Mouse (Mus musculus): ENCODE results near the gene Znrf4. TPM values are rescaled to one million over a fixed set of nuclear protein-coding genes. Genes with fewer than 3 reads are reported as not detected.
A peak's percentile ranks its signal among the peaks of the same experiment; 100 is the strongest.

Znrf4 gene
- polyA plus RNA-seq, 1 experiment from 2014 or later, result not detected

DNA sequence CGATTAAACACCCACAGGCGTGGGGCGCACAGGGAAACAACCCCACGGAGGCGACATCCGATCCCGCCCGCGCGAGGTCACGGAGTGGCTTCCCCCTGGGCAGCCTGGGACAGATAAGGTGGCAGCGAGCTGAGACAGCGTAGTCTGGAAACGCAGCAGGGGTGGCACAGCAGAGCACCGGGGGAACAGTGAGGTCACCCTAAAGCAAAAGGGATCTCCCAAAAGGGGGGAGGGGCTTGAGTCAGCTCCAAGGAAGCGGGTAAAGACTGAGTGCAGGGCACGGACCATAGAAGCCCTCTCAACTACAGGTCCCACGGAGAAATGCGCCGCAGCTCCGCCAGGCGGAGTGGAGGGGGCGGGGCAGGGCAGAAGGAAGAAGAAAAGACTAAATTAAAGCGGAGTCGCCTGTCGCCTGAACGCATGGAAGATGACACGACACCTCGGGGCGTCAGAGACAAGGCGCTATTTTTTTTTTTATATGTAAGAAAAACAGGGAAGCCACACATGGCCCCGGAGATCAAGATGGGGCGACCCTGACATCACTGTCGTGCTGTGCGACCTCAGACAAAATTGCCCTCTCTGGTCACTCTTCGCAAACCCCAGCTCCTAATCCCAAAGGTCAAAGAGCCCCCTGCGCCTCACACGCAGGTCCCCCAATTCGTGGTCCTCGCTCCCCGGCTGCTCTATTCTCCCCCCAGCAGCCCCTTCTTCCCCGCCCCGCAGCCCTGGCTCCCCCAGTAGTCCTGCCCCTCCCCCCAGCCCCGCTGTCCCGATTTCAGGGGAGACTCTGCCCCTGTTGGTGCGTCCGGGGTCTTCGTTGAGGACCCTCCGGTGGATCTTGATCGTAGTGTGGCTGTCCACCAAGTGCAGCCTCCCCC is 39.3 kb downstream of the Znrf4 start:
- Histone ChIP-seq H3K36me3 (ENCODE audit: insufficient read depth, low read length) (no peaks in the 10 kb centered on the region), H3K4me2 (ENCODE audit: low read length) (peak overlapping the region; percentile 99), H3K4me1 (replicated peaks; ENCODE audit: insufficient read depth, low read length) (peaks cover 56% of the 10 kb centered on the region), H3K4me3 (replicated peaks; ENCODE audit: low read depth, low read length) (peak overlapping the region; percentile 64), H3K9ac (ENCODE audit: low read depth, low read length) (peak overlapping the region; percentile 31; the same call in 1 of the 2 replicates), H3K9me3 (replicated peaks; ENCODE audit: low read length) (no peaks in the 10 kb centered on the region), H3K27ac (no peak overlapping the region), H3K27me3 (ENCODE audit: insufficient read depth, low read length) (peaks cover 12% of the 10 kb centered on the region; the same call in 1 of the 2 replicates)
- ATAC-seq (replicated peaks; ENCODE audit: low FRiP score, low read depth), result no peak; the same call in 1 of the 2 replicates
- peak; percentile 78 for DNase-seq (ENCODE audit: low spot score)
- 3% methylated on average over 49 of the region's 50 CpGs for WGBS
- peak; percentile 50; the same call in 1 of the 2 replicates for TF ChIP-seq CTCF (IDR thresholded peaks at IDR 0.05; ENCODE audit: low read depth)

GRCm38 (mm10) chr17:56472121-56472520 is 40.1 kb downstream of the Znrf4 start:
- no peak for ATAC-seq (replicated peaks; ENCODE audit: low FRiP score, low read depth)
- peak overlapping the region; percentile 99 for H3K4me2 ChIP-seq (ENCODE audit: low read length)
- H3K4me1 ChIP-seq (replicated peaks; ENCODE audit: insufficient read depth, low read length), result peaks cover 62% of the 10 kb centered on the region

DNA sequence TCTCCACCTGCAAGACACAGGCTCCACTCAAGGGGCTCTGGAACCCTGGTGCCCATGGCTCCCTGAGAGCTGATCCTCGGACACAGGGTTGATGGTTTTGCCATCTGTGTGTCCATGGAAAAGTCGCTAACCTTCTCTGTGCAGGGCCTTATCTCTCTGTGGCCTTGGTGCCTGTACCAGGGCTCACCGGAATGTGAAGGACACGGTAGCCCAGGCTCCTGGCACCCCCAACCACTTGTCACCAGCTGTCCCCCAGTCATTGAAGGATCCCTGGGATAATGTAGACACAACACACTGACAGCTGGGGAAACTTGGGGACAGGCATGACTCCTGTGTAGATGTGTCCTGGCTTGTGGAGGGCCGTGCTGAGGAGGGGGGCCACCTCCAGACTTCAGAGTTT is 41.1 kb downstream of the Znrf4 start:
- peaks cover 12% of the 10 kb centered on the region; the same call in 1 of the 2 replicates for H3K27me3 ChIP-seq (ENCODE audit: insufficient read depth, low read length)
- no peak for TF ChIP-seq CTCF (IDR thresholded peaks at IDR 0.05; ENCODE audit: low read depth)
- H3K9ac ChIP-seq (ENCODE audit: low read depth, low read length), result no peak overlapping the region
- peaks cover 66% of the 10 kb centered on the region for H3K4me1 ChIP-seq (replicated peaks; ENCODE audit: insufficient read depth, low read length)
- H3K9me3 ChIP-seq (replicated peaks; ENCODE audit: low read length), result no peaks in the 10 kb centered on the region
- no peak overlapping the region for H3K4me2 ChIP-seq (ENCODE audit: low read length)
- ATAC-seq (replicated peaks; ENCODE audit: low FRiP score, low read depth) (no peak), DNase-seq (ENCODE audit: low spot score) (no peak)
- 83% methylated on average over 5 of the region's 5 CpGs for whole genome bisulfite sequencing
- H3K4me3 ChIP-seq (replicated peaks; ENCODE audit: low read depth, low read length), result no peak overlapping the region
- no peaks in the 10 kb centered on the region for H3K36me3 ChIP-seq (ENCODE audit: insufficient read depth, low read length)
- no peak overlapping the region for H3K27ac ChIP-seq

More at GRCm38 (mm10) chr17:56472121-56472520, 40.1 kb downstream of the Znrf4 start:
- no peak for DNase-seq (ENCODE audit: low spot score)
- 24% methylated on average over 16 of the region's 16 CpGs for WGBS
- Histone ChIP-seq H3K9ac (ENCODE audit: low read depth, low read length) (no peak overlapping the region), H3K27me3 (ENCODE audit: insufficient read depth, low read length) (peaks cover 12% of the 10 kb centered on the region; the same call in 1 of the 2 replicates), H3K9me3 (replicated peaks; ENCODE audit: low read length) (no peaks in the 10 kb centered on the region), H3K36me3 (ENCODE audit: insufficient read depth, low read length) (no peaks in the 10 kb centered on the region), H3K27ac (no peak overlapping the region), H3K4me3 (replicated peaks; ENCODE audit: low read depth, low read length) (no peak overlapping the region)
- TF ChIP-seq CTCF (IDR thresholded peaks at IDR 0.05; ENCODE audit: low read depth), result no peak

DNA sequence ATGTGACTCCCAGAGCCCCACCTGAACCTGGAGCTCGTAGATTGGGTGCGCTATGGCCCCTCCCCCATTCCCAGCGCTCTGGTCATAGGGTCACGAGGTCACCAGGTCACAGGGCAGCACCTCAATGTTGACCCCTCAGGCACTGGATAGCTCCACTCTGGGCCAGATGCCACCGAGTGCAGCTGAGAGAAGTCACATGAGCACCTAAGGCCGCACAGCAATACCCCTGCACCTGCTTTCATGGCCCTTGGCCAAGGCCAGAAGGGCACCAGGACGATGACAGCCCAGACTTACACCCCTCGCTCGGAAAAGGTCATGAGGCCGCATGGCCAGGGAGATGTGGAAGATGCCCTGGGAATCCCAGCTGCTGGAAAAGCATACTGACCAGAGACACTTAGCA is 41.7 kb downstream of the Znrf4 start:
- no peak for TF ChIP-seq CTCF (IDR thresholded peaks at IDR 0.05; ENCODE audit: low read depth)
- Histone ChIP-seq H3K27ac (no peak overlapping the region), H3K9ac (ENCODE audit: low read depth, low read length) (no peak overlapping the region), H3K4me1 (replicated peaks; ENCODE audit: insufficient read depth, low read length) (peaks cover 65% of the 10 kb centered on the region), H3K9me3 (replicated peaks; ENCODE audit: low read length) (no peaks in the 10 kb centered on the region), H3K36me3 (ENCODE audit: insufficient read depth, low read length) (no peaks in the 10 kb centered on the region), H3K4me3 (replicated peaks; ENCODE audit: low read depth, low read length) (peak overlapping the region; percentile 33; the same call in 1 of the 2 replicates), H3K4me2 (ENCODE audit: low read length) (peak overlapping the region; percentile 65), H3K27me3 (ENCODE audit: insufficient read depth, low read length) (peaks cover 11% of the 10 kb centered on the region; the same call in 1 of the 2 replicates)
- ATAC-seq (replicated peaks; ENCODE audit: low FRiP score, low read depth) (no peak), DNase-seq (ENCODE audit: low spot score) (no peak)
- 14% methylated on average over 10 of the region's 10 CpGs for WGBS

DNA sequence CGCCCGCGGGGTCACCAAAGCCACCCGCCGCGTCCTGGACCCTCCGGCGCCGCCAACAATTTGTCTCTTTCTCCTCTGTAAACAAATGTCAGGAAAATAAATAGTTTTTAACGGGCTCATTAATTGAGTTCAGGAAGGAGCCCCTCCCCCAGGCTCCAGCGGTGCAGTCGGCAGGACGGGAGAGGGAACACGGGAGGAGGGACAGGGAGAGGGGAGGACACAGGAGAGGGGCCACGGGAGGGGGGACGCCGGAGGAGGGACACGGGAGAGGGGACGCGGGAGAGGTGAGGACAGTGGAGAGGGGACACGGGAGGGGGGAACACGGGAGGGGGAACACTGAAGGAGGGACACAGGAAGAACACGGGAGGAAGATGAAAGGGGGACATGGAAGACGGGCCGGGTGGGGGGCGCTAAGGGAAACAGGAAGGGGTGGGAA is 42.2 kb downstream of the Znrf4 start:
- no peak for TF ChIP-seq CTCF (IDR thresholded peaks at IDR 0.05; ENCODE audit: low read depth)
- peak overlapping the region; percentile 33 for H3K4me3 ChIP-seq (replicated peaks; ENCODE audit: low read depth, low read length)
- DNase-seq (ENCODE audit: low spot score) (peak; percentile 87), ATAC-seq (replicated peaks; ENCODE audit: low FRiP score, low read depth) (peak; percentile 18; the same call in 1 of the 2 replicates)
- peaks cover 60% of the 10 kb centered on the region for H3K4me1 ChIP-seq (replicated peaks; ENCODE audit: insufficient read depth, low read length)
- under 1% methylated on average over 25 of the region's 26 CpGs for WGBS
- peak overlapping the region; percentile 40 for H3K9ac ChIP-seq (ENCODE audit: low read depth, low read length)
- H3K27me3 ChIP-seq (ENCODE audit: insufficient read depth, low read length), result peaks cover 6% of the 10 kb centered on the region; the same call in 1 of the 2 replicates
- H3K4me2 ChIP-seq (ENCODE audit: low read length), result peak overlapping the region; percentile 65
- no peaks in the 10 kb centered on the region for H3K9me3 ChIP-seq (replicated peaks; ENCODE audit: low read length)
- no peaks in the 10 kb centered on the region for H3K36me3 ChIP-seq (ENCODE audit: insufficient read depth, low read length)
- H3K27ac ChIP-seq, result peak overlapping the region; percentile 72

GRCm38 (mm10) chr17:56469275-56469674 is 43.0 kb downstream of the Znrf4 start:
- Histone ChIP-seq H3K4me2 (ENCODE audit: low read length) (peak overlapping the region; percentile 65), H3K9ac (ENCODE audit: low read depth, low read length) (no peak overlapping the region), H3K9me3 (replicated peaks; ENCODE audit: low read length) (no peaks in the 10 kb centered on the region), H3K4me3 (replicated peaks; ENCODE audit: low read depth, low read length) (no peak overlapping the region; the same call in 1 of the 2 replicates), H3K27me3 (ENCODE audit: insufficient read depth, low read length) (peaks cover 4% of the 10 kb centered on the region; the same call in 1 of the 2 replicates), H3K4me1 (replicated peaks; ENCODE audit: insufficient read depth, low read length) (peaks cover 52% of the 10 kb centered on the region), H3K36me3 (ENCODE audit: insufficient read depth, low read length) (no peaks in the 10 kb centered on the region), H3K27ac (peak overlapping the region; percentile 72)
- ATAC-seq (replicated peaks; ENCODE audit: low FRiP score, low read depth) (no peak), DNase-seq (ENCODE audit: low spot score) (peak; percentile 32)
- 24% methylated on average over 8 of the region's 8 CpGs for WGBS
- TF ChIP-seq CTCF (IDR thresholded peaks at IDR 0.05; ENCODE audit: low read depth), result no peak

Data from kidney, postnatal 0 days (tissue).